In the genomic region with DNA sequence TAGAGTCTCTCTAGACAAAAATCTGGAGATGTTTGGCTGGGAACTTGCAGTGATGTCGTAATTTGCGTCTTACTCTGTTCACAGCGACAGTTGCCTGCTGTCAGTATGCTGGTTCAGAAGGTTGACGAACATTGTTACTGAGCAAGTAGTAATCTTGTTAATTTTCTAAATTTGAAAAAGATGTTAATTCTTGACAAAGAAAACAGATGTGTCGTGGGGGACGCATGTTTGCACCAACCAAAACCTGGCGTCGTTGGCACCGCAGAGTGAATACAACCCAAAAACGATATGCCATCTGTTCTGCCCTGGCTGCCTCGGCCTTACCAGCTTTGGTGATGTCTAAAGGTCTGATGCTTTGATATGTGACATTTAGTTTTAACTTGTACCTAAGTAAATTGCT, we compare ENCODE assay signal across 16 mouse cellular contexts. TPM values are rescaled to one million over a fixed set of nuclear protein-coding genes. Genes with fewer than 3 reads are reported as not detected.
DNase-seq lines count a peak whose midpoint lies in the region; ATAC-seq and TF ChIP-seq lines count a peak whose summit lies in the region.
"Had no signal": no experiment of that assay in that cellular context is flagged by ENCODE, and none has a peak within 500 bp of the region (broad histone marks: within the 10 kb centered on the region; RNA-seq: fewer than 3 reads in every experiment).

No protein-coding gene starts in this region.

- dilution Hi-C loops in CH12.LX (cut with MboI; ENCODE audit: extremely low pct_ligation_motif_present, extremely low pct_unique_long_range_greater_than_20kb, low sequenced_read_pairs) = no loop called here

- TF ChIP-seq EP300 in CH12.LX (IDR thresholded peaks at IDR 0.05; ENCODE audit: low read length) = no peak

- no peak overlapping the region for H3K4me3 ChIP-seq in forebrain, embryonic 14.5 days (ENCODE audit: low read depth, low read length)
- H3K4me3 ChIP-seq in forebrain, embryonic 12.5 days (replicated peaks) = no peak overlapping the region
- H3K4me3 ChIP-seq in CH12.LX (replicated peaks in 1 of 3; ENCODE audit: low read depth in 2 of 3, low read length in 2 of 3, poor library complexity in 1 of 3) = peak overlapping the region; percentile 64 to 96 (median 91)
- H3K4me3 ChIP-seq in embryonic fibroblast, embryonic 13.5 days (ENCODE audit: insufficient read depth, low read length) = peak overlapping the region; percentile 93
- 0 out of 2 replicates have a peak overlapping the region, but pooled peaks have one; percentile 68 for H3K4me3 ChIP-seq in limb, embryonic 10.5 days

- WGBS in forebrain, embryonic 14.5 days = 71% methylated on average over 11 of the region's 11 CpGs
- 93% methylated on average over 11 of the region's 11 CpGs for WGBS in forebrain, embryonic 12.5 days
- WGBS in limb, embryonic 10.5 days = 90% methylated on average over 11 of the region's 11 CpGs

- H3K4me2 ChIP-seq in forebrain, embryonic 14.5 days (ENCODE audit: low read length) = peak overlapping the region; percentile 84; the same call in 1 of the 2 replicates
- no peak overlapping the region for H3K4me2 ChIP-seq in forebrain, embryonic 12.5 days
- H3K4me2 ChIP-seq in CH12.LX (ENCODE audit: insufficient read depth, low read depth, poor library complexity, severe bottlenecking) = peak overlapping the region; percentile 96

- no peak for TF ChIP-seq POLR2A in CH12.LX (IDR thresholded peaks at IDR 0.05; ENCODE audit: low read depth, low read length)
- no peak; the same call in 1 of the 2 replicates for TF ChIP-seq POLR2A in embryonic fibroblast, embryonic 13.5 days (IDR thresholded peaks at IDR 0.05; ENCODE audit: low read depth, low read length)

- no peak for TF ChIP-seq CTCF in CH12.LX (conservative IDR thresholded peaks at IDR 0.05 in 1 of 2, IDR thresholded peaks at IDR 0.05 in 1 of 2; ENCODE audit: low read depth in 2 of 2, low read length in 2 of 2)
- no peak for TF ChIP-seq CTCF in embryonic fibroblast, embryonic 13.5 days (IDR thresholded peaks at IDR 0.05; ENCODE audit: borderline replicate concordance, insufficient read depth, low read length)

- H3K27me3 ChIP-seq in forebrain, embryonic 14.5 days (replicated peaks; ENCODE audit: control insufficient read depth, insufficient read depth, low read length) = no peaks in the 10 kb centered on the region
- H3K27me3 ChIP-seq in forebrain, embryonic 12.5 days = no peaks in the 10 kb centered on the region
- no peaks in the 10 kb centered on the region for H3K27me3 ChIP-seq in CH12.LX (replicated peaks)
- no peaks in the 10 kb centered on the region for H3K27me3 ChIP-seq in limb, embryonic 10.5 days (ENCODE audit: low read depth, poor library complexity, severe bottlenecking)

- no peaks in the 10 kb centered on the region for H3K9me3 ChIP-seq in forebrain, embryonic 14.5 days (replicated peaks; ENCODE audit: control insufficient read depth, low read length)
- no peaks in the 10 kb centered on the region for H3K9me3 ChIP-seq in forebrain, embryonic 12.5 days
- no peaks in the 10 kb centered on the region for H3K9me3 ChIP-seq in CH12.LX (replicated peaks; ENCODE audit: low read length)
- no peaks in the 10 kb centered on the region for H3K9me3 ChIP-seq in limb, embryonic 10.5 days (replicated peaks)

- H3K36me3 ChIP-seq in forebrain, embryonic 14.5 days (ENCODE audit: control insufficient read depth, insufficient read depth, low read length) = peaks cover 46% of the 10 kb centered on the region
- peaks cover 44% of the 10 kb centered on the region for H3K36me3 ChIP-seq in forebrain, embryonic 12.5 days (replicated peaks)
- peaks cover 37 to 50% of the 10 kb centered on the region in 2 experiments for H3K36me3 ChIP-seq in CH12.LX (replicated peaks in 1 of 2; ENCODE audit: control insufficient read depth in 1 of 2, insufficient read depth in 1 of 2, low read length in 1 of 2)
- H3K36me3 ChIP-seq in limb, embryonic 10.5 days = peaks cover 55% of the 10 kb centered on the region

- peak; percentile 64 for DNase-seq in forebrain, embryonic 14.5 days (ENCODE audit: low spot score)
- no peak for DNase-seq in CH12.LX (ENCODE audit: extremely low read depth)
- no peak for DNase-seq in limb, embryonic 10.5 days (ENCODE audit: low spot score)
- DNase-seq in ovary, adult 18-20 months (ENCODE audit: low spot score) = no peak
- no peak for DNase-seq in cerebellum, postnatal 25 days
- no peak for DNase-seq in kidney, adult 18-20 months
- DNase-seq: adrenal gland, postnatal 36 days; cerebellum, postnatal 14 days; heart, adult 11 months; kidney, adult 8-10 months; lung, postnatal 36 days; spleen, adult 18-20 months had no signal

- peaks cover 15% of the 10 kb centered on the region for H3K4me1 ChIP-seq in forebrain, embryonic 14.5 days (ENCODE audit: control insufficient read depth, insufficient read depth, low read length)
- H3K4me1 ChIP-seq in forebrain, embryonic 12.5 days = peaks cover 41% of the 10 kb centered on the region
- H3K4me1 ChIP-seq in CH12.LX (ENCODE audit: control insufficient read depth in 1 of 2, insufficient read depth in 2 of 2) = peaks cover 2 to 43% of the 10 kb centered on the region in 2 experiments; a peak in 3 of 4 replicates
- peaks cover 4% of the 10 kb centered on the region for H3K4me1 ChIP-seq in embryonic fibroblast, embryonic 13.5 days (ENCODE audit: control insufficient read depth, insufficient read depth, low read length)
- H3K4me1 ChIP-seq in limb, embryonic 10.5 days = peaks cover 24% of the 10 kb centered on the region

- H3K27ac ChIP-seq in forebrain, embryonic 14.5 days (ENCODE audit: low read depth, low read length) = no peak overlapping the region
- no peak overlapping the region for H3K27ac ChIP-seq in forebrain, embryonic 12.5 days
- H3K27ac ChIP-seq in CH12.LX (ENCODE audit: insufficient read depth, low read depth) = peak overlapping the region; percentile 4; the same call in 1 of the 2 replicates
- H3K27ac ChIP-seq in embryonic fibroblast, embryonic 13.5 days (ENCODE audit: insufficient read depth, low read length) = peak overlapping the region; percentile 1; the same call in 1 of the 2 replicates
- no peak overlapping the region for H3K27ac ChIP-seq in limb, embryonic 10.5 days

- no peak for TF ChIP-seq RAD21 in CH12.LX (IDR thresholded peaks at IDR 0.05; ENCODE audit: low read depth, low read length)

- peaks cover 69% of the 10 kb centered on the region for H3K79me2 ChIP-seq in CH12.LX (replicated peaks; ENCODE audit: control insufficient read depth, extremely low read depth, insufficient read depth, poor library complexity, severe bottlenecking)

- no peak overlapping the region for H3K9ac ChIP-seq in forebrain, embryonic 14.5 days (ENCODE audit: low read length)
- H3K9ac ChIP-seq in forebrain, embryonic 12.5 days = no peak overlapping the region
- H3K9ac ChIP-seq in CH12.LX (ENCODE audit: insufficient read depth, low read depth) = peak overlapping the region; percentile 93

- ATAC-seq in forebrain, embryonic 14.5 days = no peak
- no peak for ATAC-seq in forebrain, embryonic 12.5 days (ENCODE audit: low FRiP score)

- in situ Hi-C loops in CH12.LX (cut with MboI; ENCODE audit: low pct_ligation_motif_present, low pct_unique_long_range_greater_than_20kb, low sequenced_read_pairs) = no loop called here

RNA-seq across cellular contexts. Expression of gene Rpl4, which starts 2.2 kb away (rescaled TPM):
- polyA plus RNA-seq in forebrain, embryonic 14.5 days (2014; fragmentation: Nextera tagmentation; extraction: Ambion mirVana) = 868 and 950 TPM in 2 replicates
- 883 and 905 TPM in 2 replicates for polyA plus RNA-seq in forebrain, embryonic 12.5 days (2016; fragmentation: Nextera tagmentation; extraction: Ambion mirVana)
- total RNA-seq in CH12.LX (2012; rRNA removed) = 1,886 and 1,956 TPM in 2 replicates
- total RNA-seq in CH12.LX (2014; rRNA removed) = 1,996 and 2,178 TPM in 2 replicates
- 3,885 and 4,069 TPM in 2 replicates for polyA plus RNA-seq in CH12.LX (2012; ENCODE audit: insufficient read length, low read depth)
- polyA plus RNA-seq in embryonic fibroblast, embryonic 13.5 days (2011; ENCODE audit: insufficient read length, low read depth, missing spikeins) = 1,951 and 2,046 TPM in 2 replicates
- 1,265 and 1,468 TPM in 2 replicates for polyA plus RNA-seq in limb, embryonic 10.5 days (2016; fragmentation: Nextera tagmentation; extraction: Ambion mirVana)

RNA-seq across cellular contexts. Expression of gene Zwilch, which starts 2.5 kb away (rescaled TPM):
- 6.2 and 7.2 TPM in 2 replicates for polyA plus RNA-seq in forebrain, embryonic 14.5 days (2014; fragmentation: Nextera tagmentation; extraction: Ambion mirVana)
- polyA plus RNA-seq in forebrain, embryonic 12.5 days (2016; fragmentation: Nextera tagmentation; extraction: Ambion mirVana) = 31.8 and 33.5 TPM in 2 replicates
- total RNA-seq in CH12.LX (2012; rRNA removed) (49.3 and 59.6 TPM in 2 replicates), CH12.LX (2014; rRNA removed) (74.1 and 92.0 TPM in 2 replicates)
- polyA plus RNA-seq in CH12.LX (2012; ENCODE audit: insufficient read length, low read depth) = 72.8 and 82.9 TPM in 2 replicates
- polyA plus RNA-seq in embryonic fibroblast, embryonic 13.5 days (2011; ENCODE audit: insufficient read length, low read depth, missing spikeins) = 26.9 and 39.7 TPM in 2 replicates
- polyA plus RNA-seq in limb, embryonic 10.5 days (2016; fragmentation: Nextera tagmentation; extraction: Ambion mirVana) = 47.1 and 52.1 TPM in 2 replicates

RNA-seq across cellular contexts. Expression of gene Snapc5, which starts 3.7 kb away (rescaled TPM):
- polyA plus RNA-seq in forebrain, embryonic 14.5 days (2014; fragmentation: Nextera tagmentation; extraction: Ambion mirVana) = 21.3 and 24.3 TPM in 2 replicates
- polyA plus RNA-seq in forebrain, embryonic 12.5 days (2016; fragmentation: Nextera tagmentation; extraction: Ambion mirVana) = 35.1 and 35.9 TPM in 2 replicates
- total RNA-seq in CH12.LX (2012; rRNA removed) (16.7 and 21.3 TPM in 2 replicates), CH12.LX (2014; rRNA removed) (34.3 and 38.2 TPM in 2 replicates)
- 24.9 and 33.3 TPM in 2 replicates for polyA plus RNA-seq in CH12.LX (2012; ENCODE audit: insufficient read length, low read depth)
- 17.8 and 22.1 TPM in 2 replicates for polyA plus RNA-seq in embryonic fibroblast, embryonic 13.5 days (2011; ENCODE audit: insufficient read length, low read depth, missing spikeins)
- polyA plus RNA-seq in limb, embryonic 10.5 days (2016; fragmentation: Nextera tagmentation; extraction: Ambion mirVana) = 28.6 and 31.5 TPM in 2 replicates

RNA-seq across cellular contexts. Expression of gene Lctl, which starts 58.4 kb away (rescaled TPM):
- not detected in 2 replicates for polyA plus RNA-seq in forebrain, embryonic 14.5 days (2014; fragmentation: Nextera tagmentation; extraction: Ambion mirVana)
- polyA plus RNA-seq in forebrain, embryonic 12.5 days (2016; fragmentation: Nextera tagmentation; extraction: Ambion mirVana) = 0.14 TPM in 1 of 2 replicates, not detected in the other
- total RNA-seq in CH12.LX (2012; rRNA removed) = 0.38 and 0.55 TPM in 2 replicates
- total RNA-seq in CH12.LX (2014; rRNA removed) = not detected in 2 replicates
- 0.21 TPM in 1 of 2 replicates, not detected in the other for polyA plus RNA-seq in CH12.LX (2012; ENCODE audit: insufficient read length, low read depth)
- polyA plus RNA-seq in embryonic fibroblast, embryonic 13.5 days (2011; ENCODE audit: insufficient read length, low read depth, missing spikeins) = not detected in 2 replicates
- polyA plus RNA-seq in limb, embryonic 10.5 days (2016; fragmentation: Nextera tagmentation; extraction: Ambion mirVana) = not detected in 2 replicates
- total RNA-seq: hematopoietic stem cell, adult 5-6 weeks; midbrain, postnatal 0 days had no signal
- polyA plus RNA-seq: midbrain, postnatal 0 days had no signal

RNA-seq across cellular contexts. Expression of gene Uchl4, which starts 59.6 kb away (rescaled TPM):
- 1.7 and 2.2 TPM in 2 replicates for polyA plus RNA-seq in forebrain, embryonic 14.5 days (2014; fragmentation: Nextera tagmentation; extraction: Ambion mirVana)
- polyA plus RNA-seq in forebrain, embryonic 12.5 days (2016; fragmentation: Nextera tagmentation; extraction: Ambion mirVana) = 1.7 and 3.5 TPM in 2 replicates
- total RNA-seq in CH12.LX (2012; rRNA removed) (0.55 and 0.59 TPM in 2 replicates), CH12.LX (2014; rRNA removed) (8.2 and 11.0 TPM in 2 replicates)
- polyA plus RNA-seq in CH12.LX (2012; ENCODE audit: insufficient read length, low read depth) = 16.8 and 21.0 TPM in 2 replicates
- 2.5 and 3.1 TPM in 2 replicates for polyA plus RNA-seq in embryonic fibroblast, embryonic 13.5 days (2011; ENCODE audit: insufficient read length, low read depth, missing spikeins)
- 3.5 and 3.7 TPM in 2 replicates for polyA plus RNA-seq in limb, embryonic 10.5 days (2016; fragmentation: Nextera tagmentation; extraction: Ambion mirVana)
- total RNA-seq: hematopoietic stem cell, adult 5-6 weeks had no signal

Comparison
In these comparisons a context has a peak if more than half of its experiments do, and no peak if none do; other contexts are left out.
1. H3K27ac ChIP-seq: peak in CH12.LX (single experiment) and embryonic fibroblast, embryonic 13.5 days (single experiment); none in forebrain, embryonic 14.5 days (single experiment), forebrain, embryonic 12.5 days (single experiment) and limb, embryonic 10.5 days (single experiment).
2. H3K4me3 ChIP-seq: peak in CH12.LX (3 of 3), embryonic fibroblast, embryonic 13.5 days (single experiment) and limb, embryonic 10.5 days (single experiment); none in forebrain, embryonic 14.5 days (single experiment) and forebrain, embryonic 12.5 days (single experiment).